Comparison of ENCODE assay signal across 8 mouse cellular contexts in genomic region chr4:32248236-32248635, GRCm38 (mm10). TPM values are rescaled to one million over a fixed set of nuclear protein-coding genes. Genes with fewer than 3 reads are reported as not detected.
DNase-seq lines count a peak whose midpoint lies in the region; ATAC-seq and TF ChIP-seq lines count a peak whose summit lies in the region.

No protein-coding gene starts in this region.

- ATAC-seq in forebrain, embryonic 15.5 days (replicated peaks): no peak
- no peak for ATAC-seq in limb, embryonic 14.5 days (ENCODE audit: low FRiP score, low read depth)
- no peak for ATAC-seq in neural tube, embryonic 11.5 days (ENCODE audit: insufficient read depth, low FRiP score, low TSS enrichment)

- H3K27me3 ChIP-seq in forebrain, embryonic 15.5 days: no peaks in the 10 kb centered on the region
- no peaks in the 10 kb centered on the region for H3K27me3 ChIP-seq in limb, embryonic 14.5 days (ENCODE audit: control insufficient read depth, insufficient read depth, low read length)
- no peaks in the 10 kb centered on the region for H3K27me3 ChIP-seq in neural tube, embryonic 11.5 days (ENCODE audit: control insufficient read depth, insufficient read depth, low read length)

- TF ChIP-seq POLR2A in limb, embryonic 14.5 days (IDR thresholded peaks at IDR 0.05; ENCODE audit: borderline replicate concordance, extremely low read depth, insufficient read depth, insufficient read length): no peak

- peak; percentile 71 to 83 for DNase-seq in left cerebral cortex, adult 18-20 months (ENCODE audit: low spot score in 2 of 2)
- DNase-seq in left cerebral cortex, adult 11 months (ENCODE audit: low spot score): no peak
- peak; percentile 86 for DNase-seq in c-Kit-positive CD71-positive TER-119-negative erythroid progenitor cells, embryonic 14.5 days (ENCODE audit: low read depth)
- DNase-seq in induced T-regulatory cell, adult 2 months (ENCODE audit: low read depth): peak; percentile 97
- peak; percentile 67 for DNase-seq in limb, embryonic 14.5 days (ENCODE audit: low spot score)
- DNase-seq in neural tube, embryonic 11.5 days (ENCODE audit: low spot score): peak; percentile 73
- peak; percentile 58 for DNase-seq in testis, postnatal 14 days (ENCODE audit: low spot score)

- peaks cover 79% of the 10 kb centered on the region for H3K4me1 ChIP-seq in forebrain, embryonic 15.5 days
- peaks cover 30% of the 10 kb centered on the region for H3K4me1 ChIP-seq in limb, embryonic 14.5 days (ENCODE audit: control insufficient read depth, insufficient read depth, low read length)
- H3K4me1 ChIP-seq in neural tube, embryonic 11.5 days (ENCODE audit: control insufficient read depth, insufficient read depth, low read length): peaks cover 51% of the 10 kb centered on the region

- no peaks in the 10 kb centered on the region for H3K9me3 ChIP-seq in forebrain, embryonic 15.5 days
- no peaks in the 10 kb centered on the region for H3K9me3 ChIP-seq in limb, embryonic 14.5 days (ENCODE audit: control insufficient read depth, low read length)
- no peaks in the 10 kb centered on the region for H3K9me3 ChIP-seq in neural tube, embryonic 11.5 days (ENCODE audit: control insufficient read depth, low read length)

- H3K27ac ChIP-seq in forebrain, embryonic 15.5 days (replicated peaks): peak overlapping the region; percentile 28
- no peak overlapping the region for H3K27ac ChIP-seq in limb, embryonic 14.5 days (replicated peaks; ENCODE audit: low read depth, low read length)
- no peak overlapping the region for H3K27ac ChIP-seq in neural tube, embryonic 11.5 days (ENCODE audit: low read depth, low read length)

- no peak overlapping the region for H3K9ac ChIP-seq in forebrain, embryonic 15.5 days (replicated peaks)
- no peak overlapping the region for H3K9ac ChIP-seq in limb, embryonic 14.5 days (ENCODE audit: low read depth, low read length, severe bottlenecking)
- H3K9ac ChIP-seq in neural tube, embryonic 11.5 days (ENCODE audit: low read length): no peak overlapping the region

- H3K4me2 ChIP-seq in forebrain, embryonic 15.5 days (replicated peaks): no peak overlapping the region
- H3K4me2 ChIP-seq in limb, embryonic 14.5 days (replicated peaks; ENCODE audit: low read depth, low read length, severe bottlenecking): no peak overlapping the region
- no peak overlapping the region for H3K4me2 ChIP-seq in neural tube, embryonic 11.5 days (ENCODE audit: low read depth)

- WGBS in forebrain, embryonic 15.5 days: 23% methylated on average over 6 of the region's 6 CpGs
- 28% methylated on average over 6 of the region's 6 CpGs for WGBS in limb, embryonic 14.5 days
- WGBS in neural tube, embryonic 11.5 days: 34% methylated on average over 6 of the region's 6 CpGs

- H3K4me3 ChIP-seq in forebrain, embryonic 15.5 days: no peak overlapping the region
- no peak overlapping the region for H3K4me3 ChIP-seq in limb, embryonic 14.5 days (replicated peaks; ENCODE audit: low read length)
- H3K4me3 ChIP-seq in neural tube, embryonic 11.5 days (ENCODE audit: low read depth, low read length): no peak overlapping the region

- no peaks in the 10 kb centered on the region for H3K36me3 ChIP-seq in forebrain, embryonic 15.5 days
- no peaks in the 10 kb centered on the region for H3K36me3 ChIP-seq in limb, embryonic 14.5 days (ENCODE audit: control insufficient read depth, insufficient read depth, low read length)
- no peaks in the 10 kb centered on the region for H3K36me3 ChIP-seq in neural tube, embryonic 11.5 days (ENCODE audit: control insufficient read depth, insufficient read depth, low read length)

RNA-seq across cellular contexts. Expression of gene Bach2, which starts 9.6 kb away (rescaled TPM):
- 10 to 100 TPM; 13.2 to 14.4 TPM for total RNA-seq in left cerebral cortex, adult 18-20 months (2021)
- 33.8 and 34.9 TPM in 2 replicates for polyA plus RNA-seq in forebrain, embryonic 15.5 days (2015; fragmentation: Nextera tagmentation; extraction: Ambion mirVana)
- 6.0 and 7.5 TPM in 2 replicates for polyA plus RNA-seq in limb, embryonic 14.5 days (2012; rRNA removed)
- polyA plus RNA-seq in limb, embryonic 14.5 days (2014; fragmentation: Nextera tagmentation; extraction: Ambion mirVana): 9.6 and 11.0 TPM in 2 replicates
- polyA plus RNA-seq in neural tube, embryonic 11.5 days (2014; fragmentation: Nextera tagmentation; extraction: Ambion mirVana): 27.3 and 29.9 TPM in 2 replicates
